Mouse (Mus musculus) embryo, embryonic 11.5 days (tissue): ENCODE data around the gene Olfr722.
"Not testable (repeated sequence)": the region's sequence is repeated elsewhere in the genome, so short reads cannot be mapped to it uniquely, and the experiment has no call there.

Source experiments
- DNase-seq: peaks from one replicate; pipeline ENCODE4 v3.0.0-alpha.2; 2012; ENCODE audit warnings: low read depth, low spot score

The Olfr722 gene

GRCm38 (mm10) chr14:49901899-49902298, at the start of gene Olfr722:
TSS of gene Olfr722 (minus strand) at chr14:49901999.
- DNase-seq: no peak

- DNase-seq: not testable (repeated sequence)
These were observed 29.9 kb upstream of the Olfr722 start, which contains the start of gene Olfr723 for GRCm38 (mm10) chr14:49931687-49932086. TSS of gene Olfr723 (minus strand) at chr14:49931787.

- DNase-seq: peak; percentile 30
These were observed 41.4 kb downstream of the Olfr722 start for GRCm38 (mm10) chr14:49860387-49860786.
